Mouse (Mus musculus) G1E (cell line): ENCODE results near the gene Catsperb.

Experiments used
- CTCF ChIP-seq: IDR thresholded peaks from 2 replicates; pipeline ENCODE4 v1.5.1; 2012; ENCODE audit warnings: low read depth, low read length, inconsistent platforms, mixed read lengths
- GATA1 ChIP-seq: IDR thresholded peaks from 2 replicates; pipeline ENCODE4 v1.6.1; 2012; ENCODE audit warnings: borderline replicate concordance, low read length, inconsistent platforms, mixed read lengths
- GATA2 ChIP-seq: IDR thresholded peaks from 2 replicates; pipeline ENCODE4 v1.6.1; 2012; ENCODE audit warnings: low read depth, low read length, inconsistent platforms, borderline replicate concordance
- POLR2AphosphoS5 ChIP-seq: IDR thresholded peaks from 2 replicates; pipeline ENCODE4 v1.6.1; 2012; ENCODE audit warnings: low read depth, low read length, inconsistent platforms; ENCODE audit not compliant: insufficient replicate concordance
- TAL1 ChIP-seq: conservative IDR thresholded peaks from 2 replicates; pipeline ENCODE4 v1.6.1; 2012; ENCODE audit warnings: low read depth, low read length, inconsistent platforms, mixed read lengths

GRCm38 (mm10) chr12:101667502-101667901 lies 263.0 kb downstream of the Catsperb start:
- TF ChIP-seq CTCF (no peak), TAL1 (no peak), GATA1 (no peak), GATA2 (no peak), POLR2AphosphoS5 (no peak)
